In the genomic region with DNA sequence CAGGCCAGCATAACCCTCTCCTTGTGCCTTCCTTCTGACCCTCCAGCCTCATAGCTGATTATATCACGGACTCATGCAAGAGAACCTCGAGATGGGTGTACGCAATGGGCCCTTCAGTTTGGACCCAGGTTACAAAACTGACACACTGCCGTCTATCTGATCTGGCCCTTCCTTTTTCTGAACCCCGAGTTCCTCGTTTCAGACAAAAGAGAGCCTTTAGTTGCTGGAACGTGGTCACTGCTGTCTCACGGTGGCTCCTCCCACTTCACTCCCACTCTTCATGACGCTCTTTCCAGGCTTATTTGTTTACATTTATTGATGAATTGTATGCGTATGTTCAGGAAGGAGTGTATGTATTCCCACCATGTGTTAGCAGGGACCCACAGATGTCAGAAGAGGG, we compare ENCODE assay signal across 21 mouse cellular contexts. TPM values are rescaled to one million over a fixed set of nuclear protein-coding genes. Genes with fewer than 3 reads are reported as not detected.
DNase-seq lines count a peak whose midpoint lies in the region; ATAC-seq lines count a peak whose summit lies in the region.
"Had no signal": no experiment of that assay in that cellular context is flagged by ENCODE, and none has a peak within 500 bp of the region (broad histone marks: within the 10 kb centered on the region; RNA-seq: fewer than 3 reads in every experiment).

No protein-coding gene starts in this region.

- H3K27me3 ChIP-seq in heart, embryonic 10.5 days (ENCODE audit: insufficient read depth, poor library complexity, severe bottlenecking): no peaks in the 10 kb centered on the region
- H3K27me3 ChIP-seq: hindbrain, embryonic 13.5 days had no signal

- H3K27ac ChIP-seq in heart, embryonic 10.5 days: no peak overlapping the region
- H3K27ac ChIP-seq: embryonic facial prominence, embryonic 10.5 days; heart, adult 2 months; hindbrain, embryonic 13.5 days; liver, embryonic 12.5 days had no signal

- no peaks in the 10 kb centered on the region for H3K36me3 ChIP-seq in heart, embryonic 10.5 days
- H3K36me3 ChIP-seq: embryonic facial prominence, embryonic 10.5 days; hindbrain, embryonic 13.5 days; liver, embryonic 12.5 days had no signal

- no peaks in the 10 kb centered on the region for H3K9me3 ChIP-seq in heart, embryonic 10.5 days
- H3K9me3 ChIP-seq: embryonic facial prominence, embryonic 10.5 days; hindbrain, embryonic 13.5 days; liver, embryonic 12.5 days had no signal

- ATAC-seq in megakaryocyte, adult 5-6 weeks (ENCODE audit: poor library complexity, severe bottlenecking): peak; percentile 96
- ATAC-seq: forebrain, postnatal 0 days; liver, embryonic 12.5 days had no signal

- DNase-seq in heart, adult 11 months: peak; percentile 86
- no peak for DNase-seq in heart, embryonic 10.5 days (ENCODE audit: low spot score)
- DNase-seq in lung, postnatal 36 days: peak; percentile 33
- DNase-seq in lung, adult 18-20 months: no peak
- no peak for DNase-seq in urinary bladder, postnatal 14 days (ENCODE audit: low spot score)
- DNase-seq in kidney, adult 9 months: no peak
- DNase-seq in cerebellum, postnatal 25 days: no peak
- DNase-seq: adrenal gland, adult 8-10 months; cerebellum, adult 8-10 months; forebrain, postnatal 0 days; gastrocnemius, postnatal 14 days; heart, adult 2 months; kidney, adult 2 months; kidney, postnatal 10 days; lung, postnatal 10 days; retina, postnatal 1 day; right cerebral cortex, postnatal 25 days had no signal

- WGBS in heart, embryonic 10.5 days: 63% methylated on average over 10 of the region's 10 CpGs

- H3K4me1 ChIP-seq in heart, embryonic 10.5 days: no peaks in the 10 kb centered on the region
- H3K4me1 ChIP-seq: embryonic facial prominence, embryonic 10.5 days; hindbrain, embryonic 13.5 days had no signal

- H3K4me3 ChIP-seq in heart, embryonic 10.5 days: no peak overlapping the region
- H3K4me3 ChIP-seq: embryonic facial prominence, embryonic 10.5 days; heart, adult 2 months; hindbrain, embryonic 13.5 days; liver, embryonic 12.5 days had no signal

RNA-seq across cellular contexts. Expression of a gene that starts 7.9 kb away (rescaled TPM):
- 82.7 and 89.2 TPM in 2 replicates for polyA plus RNA-seq in heart, embryonic 10.5 days (2016; fragmentation: Nextera tagmentation; extraction: Ambion mirVana)
- 31.8 and 39.6 TPM in 2 replicates for total RNA-seq in megakaryocyte, adult 5-6 weeks (2015)
- total RNA-seq in megakaryocyte, adult 5-6 weeks (2017): 57.6 and 68.3 TPM in 2 replicates

RNA-seq across cellular contexts. Expression of a gene that starts 24.9 kb away (rescaled TPM):
- 13.6 and 15.9 TPM in 2 replicates for polyA plus RNA-seq in heart, embryonic 10.5 days (2016; fragmentation: Nextera tagmentation; extraction: Ambion mirVana)
- 10.6 and 12.0 TPM in 2 replicates for total RNA-seq in megakaryocyte, adult 5-6 weeks (2015)
- 5.5 and 10.3 TPM in 2 replicates for total RNA-seq in megakaryocyte, adult 5-6 weeks (2017)

RNA-seq across cellular contexts. Expression of a gene that starts 26.0 kb away (rescaled TPM):
- 46.7 TPM in 2 replicates for polyA plus RNA-seq in heart, embryonic 10.5 days (2016; fragmentation: Nextera tagmentation; extraction: Ambion mirVana)
- 20.1 and 23.6 TPM in 2 replicates for total RNA-seq in megakaryocyte, adult 5-6 weeks (2015)
- total RNA-seq in megakaryocyte, adult 5-6 weeks (2017): 14.1 and 15.9 TPM in 2 replicates

RNA-seq across cellular contexts. Expression of a gene that starts 26.3 kb away (rescaled TPM):
- 330 and 356 TPM in 2 replicates for polyA plus RNA-seq in heart, embryonic 10.5 days (2016; fragmentation: Nextera tagmentation; extraction: Ambion mirVana)
- total RNA-seq in megakaryocyte, adult 5-6 weeks (2015): 255 and 284 TPM in 2 replicates
- 427 and 451 TPM in 2 replicates for total RNA-seq in megakaryocyte, adult 5-6 weeks (2017)

RNA-seq across cellular contexts. Expression of a gene that starts 37.4 kb away (rescaled TPM):
- 2.0 and 2.5 TPM in 2 replicates for polyA plus RNA-seq in heart, embryonic 10.5 days (2016; fragmentation: Nextera tagmentation; extraction: Ambion mirVana)
- 6.2 and 7.2 TPM in 2 replicates for total RNA-seq in megakaryocyte, adult 5-6 weeks (2015)
- total RNA-seq in megakaryocyte, adult 5-6 weeks (2017): 7.7 and 9.9 TPM in 2 replicates

Comparison
In these comparisons a context has a peak if more than half of its experiments do, and no peak if none do; other contexts are left out.
1. DNase-seq: peak in heart, adult 11 months (single experiment) and lung, postnatal 36 days (single experiment); none in heart, embryonic 10.5 days (single experiment), lung, adult 18-20 months (0 of 2), urinary bladder, postnatal 14 days (single experiment), kidney, adult 9 months (single experiment) and cerebellum, postnatal 25 days (0 of 2).